ENCODE assay signal across 2 mouse cellular contexts in the genomic region with DNA sequence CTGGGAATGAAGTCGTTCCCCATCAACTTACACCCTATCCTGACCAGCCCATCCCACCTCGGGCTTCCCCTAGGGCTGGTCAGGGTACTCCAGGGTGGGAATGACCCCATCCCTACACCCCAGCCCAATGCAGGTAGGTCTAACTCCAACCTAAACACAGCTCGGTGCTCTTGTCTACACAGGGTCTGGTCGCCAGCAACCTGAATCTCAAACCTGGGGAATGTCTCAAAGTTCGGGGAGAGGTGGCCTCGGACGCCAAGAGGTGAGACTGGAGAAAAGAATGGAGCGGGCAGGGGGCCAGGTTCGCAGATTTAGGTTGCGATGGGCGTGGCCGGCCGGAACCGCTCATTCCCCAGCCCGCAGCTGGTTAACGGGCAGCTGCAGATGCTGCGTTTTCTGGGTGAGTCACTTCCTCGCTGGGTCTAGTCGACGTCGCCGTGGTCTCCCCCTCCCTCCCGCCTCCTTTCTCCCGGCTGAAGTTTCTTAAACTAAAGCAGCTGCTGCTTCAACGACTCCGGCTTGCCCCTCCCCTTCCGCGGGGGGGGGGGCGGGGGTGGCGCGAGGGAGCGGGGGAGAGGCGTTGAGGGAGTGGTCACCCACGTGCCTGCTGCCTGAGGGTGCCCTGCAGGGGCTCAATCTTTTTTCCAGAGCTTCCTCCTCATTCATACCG.
TF ChIP-seq lines count a peak whose summit lies in the region.

No protein-coding gene starts in this region.

TF ChIP-seq in MEL, 35 proteins besides CTCF, POLR2A, EP300 and RAD21 (continued from another document):
- TF ChIP-seq ELF1 (IDR thresholded peaks at IDR 0.05; ENCODE audit: low read depth, low read length) (0 out of 2 replicates have a peak, but pooled peaks have one; percentile 33), SIN3A (IDR thresholded peaks at IDR 0.05; ENCODE audit: low read length) (peak; percentile 86), USF1 (IDR thresholded peaks at IDR 0.05; ENCODE audit: low read depth, low read length) (no peak; the same call in 1 of the 2 replicates), RCOR1 (IDR thresholded peaks at IDR 0.05; ENCODE audit: low read depth, low read length) (peak; percentile 75; the same call in 1 of the 2 replicates), MYB (IDR thresholded peaks at IDR 0.05; ENCODE audit: low read depth, low read length) (peak; percentile 84), ZNF384 (IDR thresholded peaks at IDR 0.05; ENCODE audit: low read depth, low read length) (no peak), ZMIZ1 (IDR thresholded peaks at IDR 0.05; ENCODE audit: low read depth, low read length) (peak; percentile 33; the same call in 1 of the 2 replicates), KAT2A (conservative IDR thresholded peaks at IDR 0.05; ENCODE audit: low read depth, low read length) (no peak), ETS1 (IDR thresholded peaks at IDR 0.05; ENCODE audit: low read depth, low read length) (peak; percentile 95), JUND (IDR thresholded peaks at IDR 0.05; ENCODE audit: low read depth, low read length) (peak; percentile 73; the same call in 1 of the 2 replicates), MAZ (IDR thresholded peaks at IDR 0.05; ENCODE audit: low read depth, low read length) (peak; percentile 90; the same call in 1 of the 2 replicates), TBP (IDR thresholded peaks at IDR 0.05; ENCODE audit: low read depth, low read length) (0 out of 2 replicates have a peak, but pooled peaks have one; percentile 41), ZKSCAN1 (IDR thresholded peaks at IDR 0.05; ENCODE audit: low read depth, low read length) (no peak), ZC3H11A (IDR thresholded peaks at IDR 0.05; ENCODE audit: low read depth, low read length) (no peak), NELFE (IDR thresholded peaks at IDR 0.05; ENCODE audit: low read depth, low read length) (peak; percentile 31; the same call in 1 of the 2 replicates), BHLHE40 (IDR thresholded peaks at IDR 0.05; ENCODE audit: borderline replicate concordance, low read depth, low read length) (peak; percentile 38; the same call in 1 of the 2 replicates), TAL1 (IDR thresholded peaks at IDR 0.05; ENCODE audit: low read length) (peak; percentile 55; the same call in 1 of the 2 replicates), HCFC1 (IDR thresholded peaks at IDR 0.05; ENCODE audit: low read depth, low read length) (peak; percentile 48; the same call in 1 of the 2 replicates), SMC3 (IDR thresholded peaks at IDR 0.05; ENCODE audit: low read depth, low read length) (peak; percentile 21; the same call in 1 of the 2 replicates), TCF12 (IDR thresholded peaks at IDR 0.05; ENCODE audit: low read depth, low read length) (peak; percentile 71), MXI1 (IDR thresholded peaks at IDR 0.05; ENCODE audit: low read depth, low read length) (peak; percentile 55; the same call in 1 of the 2 replicates)

TF ChIP-seq in myocyte, 11 proteins besides CTCF, POLR2A, EP300 and RAD21 (continued from another document):
- peak; percentile 46 for TF ChIP-seq USF1 (IDR thresholded peaks at IDR 0.05; ENCODE audit: low read depth)
- peak; percentile 74 for TF ChIP-seq TCF3 (IDR thresholded peaks at IDR 0.05; ENCODE audit: insufficient read length, low read depth)
- peak; percentile 77 for TF ChIP-seq SRF (IDR thresholded peaks at IDR 0.05; ENCODE audit: control insufficient read depth, insufficient read length, low read depth)
- TF ChIP-seq E2F4 (IDR thresholded peaks at IDR 0.05; ENCODE audit: insufficient read depth) = peak; percentile 18
- TF ChIP-seq MAX (IDR thresholded peaks at IDR 0.05; ENCODE audit: low read depth) = no peak
- TF ChIP-seq MYOD1 (IDR thresholded peaks at IDR 0.05; ENCODE audit: control insufficient read depth in 1 of 3, insufficient read length in 2 of 3, low read depth in 2 of 3) = peak; percentile 59 to 87 (median 85)
- peak; percentile 61 to 94 (median 83) for TF ChIP-seq MYOG (IDR thresholded peaks at IDR 0.05; ENCODE audit: control insufficient read depth in 1 of 3, insufficient read depth in 1 of 3, insufficient read length in 2 of 3, low read depth in 2 of 3)
- peak; percentile 70 for TF ChIP-seq TCF12 (IDR thresholded peaks at IDR 0.05; ENCODE audit: insufficient read depth, poor library complexity, severe bottlenecking)
- 0 out of 2 replicates have a peak, but pooled peaks have one; percentile 1 for TF ChIP-seq CEBPB (IDR thresholded peaks at IDR 0.05; ENCODE audit: insufficient read depth, poor library complexity, severe bottlenecking)
